Mouse (Mus musculus) liver, embryonic 12.5 days (tissue): ENCODE measurements around the gene Kcnip1. TPM values are rescaled to one million over a fixed set of nuclear protein-coding genes. Genes with fewer than 3 reads are reported as not detected.

Experiments
- ATAC-seq: fragments of 200-750 bp; cut with Nextera tagmentation; 2 replicates; pipeline ENCODE4 v1.8.0; 2017; ENCODE audit warnings: moderate number of reproducible peaks, mild to moderate bottlenecking, moderate library complexity
- H3K27ac ChIP-seq: fragments of 300-500 bp; sonication (generic); 2 replicates; pipeline ENCODE4 v1.5.1; 2016; ENCODE audit warnings: mild to moderate bottlenecking
- H3K27me3 ChIP-seq: fragments of 300-500 bp; sonication (generic); replicated peaks from 2 replicates; pipeline ENCODE4 v1.6.1; 2016; ENCODE audit warnings: mild to moderate bottlenecking, moderate library complexity
- H3K36me3 ChIP-seq: fragments of 300-500 bp; sonication (generic); 2 replicates; pipeline ENCODE4 v1.6.1; 2016; ENCODE audit warnings: mild to moderate bottlenecking, moderate library complexity
- H3K4me1 ChIP-seq: fragments of 300-500 bp; sonication (generic); 2 replicates; pipeline ENCODE4 v1.6.1; 2016
- H3K4me2 ChIP-seq: fragments of 300-500 bp; sonication (generic); 2 replicates; pipeline ENCODE4 v1.6.1; 2016; ENCODE audit warnings: mild to moderate bottlenecking, moderate library complexity
- H3K4me3 ChIP-seq: fragments of 300-500 bp; sonication (generic); 2 replicates; pipeline ENCODE4 v1.5.1; 2016; ENCODE audit warnings: mild to moderate bottlenecking, moderate library complexity
- H3K9ac ChIP-seq: fragments of 300-500 bp; sonication (generic); 2 replicates; pipeline ENCODE4 v1.6.1; 2016; ENCODE audit warnings: mild to moderate bottlenecking, moderate library complexity
- H3K9me3 ChIP-seq: fragments of 300-500 bp; sonication (generic); replicated peaks from 2 replicates; pipeline ENCODE4 v1.6.1; 2016; ENCODE audit warnings: mild to moderate bottlenecking, moderate library complexity
- WGBS: fragments of 180-500 bp; shearing (Covaris S2); methylation state at CpG from one replicate; pipeline ENCODE4 v1.1.7; 2016; ENCODE audit not compliant: insufficient replicate concordance; 5-methylcytosine and 5-hydroxymethylcytosine counted together
- polyA plus RNA-seq: library from polyadenylated mRNA; unstranded; fragments of >200 nt; fragmentation: Nextera tagmentation; extraction: Ambion mirVana; gene quantifications from 2 replicates; pipeline ENCODE4 v1.2.1, GENCODE M21; 2016

The Kcnip1 gene
- polyA plus RNA-seq, 1 experiment from 2014 or later = 0.39 TPM

- H3K9ac ChIP-seq = no peak overlapping the region
- 67% methylated on average over 15 of the region's 15 CpGs for WGBS
- no peak overlapping the region for H3K4me3 ChIP-seq
- H3K9me3 ChIP-seq = no peaks in the 10 kb centered on the region
- no peak overlapping the region for H3K4me2 ChIP-seq
- no peaks in the 10 kb centered on the region for H3K4me1 ChIP-seq
- no peak for ATAC-seq
- no peak overlapping the region for H3K27ac ChIP-seq
- H3K36me3 ChIP-seq = no peaks in the 10 kb centered on the region
- no peaks in the 10 kb centered on the region for H3K27me3 ChIP-seq
Observed at GRCm38 (mm10) chr11:33756624-33757023, 236.3 kb downstream of the Kcnip1 start.

- Histone ChIP-seq H3K9ac (no peak overlapping the region), H3K4me1 (no peaks in the 10 kb centered on the region), H3K36me3 (no peaks in the 10 kb centered on the region), H3K9me3 (no peaks in the 10 kb centered on the region), H3K27me3 (no peaks in the 10 kb centered on the region), H3K4me3 (no peak overlapping the region), H3K27ac (no peak overlapping the region), H3K4me2 (no peak overlapping the region)
- WGBS = 60% methylated on average over 4 of the region's 4 CpGs
- no peak for ATAC-seq
Observed at GRCm38 (mm10) chr11:33752431-33752873, 240.5 kb downstream of the Kcnip1 start.

DNA sequence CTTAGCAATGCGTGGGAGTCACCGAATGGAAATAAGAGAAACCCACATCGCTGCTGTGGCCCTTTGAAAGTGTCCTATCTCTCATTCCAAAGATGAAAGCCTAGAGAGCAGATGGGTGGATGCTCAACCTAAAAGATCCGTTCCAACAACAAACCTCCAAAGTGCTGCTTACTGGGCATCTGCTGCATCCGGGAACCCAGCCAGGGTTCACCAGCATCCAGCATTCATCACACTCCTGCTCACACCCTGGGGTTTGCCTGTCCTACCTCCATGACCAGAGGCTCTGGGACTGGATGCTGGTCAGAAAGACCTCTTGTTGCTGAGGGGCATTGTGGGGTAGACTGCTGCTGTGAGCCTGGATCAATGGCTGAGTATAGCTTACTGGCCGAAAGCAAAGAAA lies 241.4 kb downstream of the Kcnip1 start:
- H3K4me3 ChIP-seq = no peak overlapping the region
- H3K4me2 ChIP-seq = no peak overlapping the region
- no peak overlapping the region for H3K27ac ChIP-seq
- no peaks in the 10 kb centered on the region for H3K27me3 ChIP-seq
- H3K4me1 ChIP-seq = no peaks in the 10 kb centered on the region
- no peak overlapping the region for H3K9ac ChIP-seq
- no peak for ATAC-seq
- H3K9me3 ChIP-seq = no peaks in the 10 kb centered on the region
- no peaks in the 10 kb centered on the region for H3K36me3 ChIP-seq
- WGBS = 69% methylated on average over 6 of the region's 6 CpGs

DNA sequence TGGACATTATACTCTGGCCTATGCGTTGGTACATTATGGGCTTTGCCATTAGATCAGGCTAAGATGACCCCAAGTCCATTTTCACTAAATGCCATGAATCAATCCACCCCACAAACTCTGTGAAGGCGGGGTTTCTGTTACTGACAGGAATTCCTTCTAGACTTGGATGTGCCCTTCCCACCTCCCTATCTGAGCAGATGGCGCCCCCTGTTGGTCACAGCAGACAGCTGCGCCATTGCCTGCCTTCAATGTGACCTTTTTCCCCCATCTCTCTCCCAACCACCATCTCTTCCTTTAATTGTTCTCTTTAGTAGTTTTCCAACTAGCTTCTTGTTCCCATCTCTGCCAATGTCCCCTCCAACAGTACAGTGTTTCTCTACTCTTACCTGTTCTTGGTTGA lies 243.0 kb downstream of the Kcnip1 start:
- no peak for ATAC-seq
- Histone ChIP-seq H3K27me3 (no peaks in the 10 kb centered on the region), H3K27ac (no peak overlapping the region), H3K9me3 (no peaks in the 10 kb centered on the region), H3K4me2 (no peak overlapping the region), H3K36me3 (no peaks in the 10 kb centered on the region), H3K4me1 (no peaks in the 10 kb centered on the region), H3K4me3 (no peak overlapping the region), H3K9ac (no peak overlapping the region)
- WGBS = 65% methylated on average over 4 of the region's 4 CpGs

DNA sequence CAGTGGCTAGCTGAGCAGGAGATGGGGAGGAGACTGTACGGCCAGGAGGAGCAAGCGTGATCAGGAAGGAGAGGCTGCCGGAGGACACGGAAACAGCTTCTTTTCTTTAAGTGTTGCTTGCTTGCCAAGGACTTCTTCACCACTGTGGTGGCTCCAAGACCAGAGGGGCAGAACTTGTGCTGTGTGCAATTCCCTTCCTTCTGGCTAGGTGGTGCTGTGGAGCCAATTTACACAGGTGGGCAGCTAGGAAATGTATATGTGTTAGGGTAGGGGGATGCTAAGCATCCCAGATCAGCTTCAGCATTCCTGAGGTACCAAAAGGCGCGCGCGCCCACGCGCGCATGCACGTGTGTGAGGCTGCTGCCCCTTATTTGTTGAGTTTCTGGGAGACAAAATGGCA lies 243.5 kb downstream of the Kcnip1 start:
- H3K4me3 ChIP-seq = no peak overlapping the region
- H3K4me1 ChIP-seq = no peaks in the 10 kb centered on the region
- no peaks in the 10 kb centered on the region for H3K9me3 ChIP-seq
- H3K27me3 ChIP-seq = no peaks in the 10 kb centered on the region
- no peak overlapping the region for H3K9ac ChIP-seq
- H3K4me2 ChIP-seq = no peak overlapping the region
- no peak overlapping the region for H3K27ac ChIP-seq
- ATAC-seq = no peak
- 81% methylated on average over 12 of the region's 12 CpGs for WGBS
- H3K36me3 ChIP-seq = no peaks in the 10 kb centered on the region

DNA sequence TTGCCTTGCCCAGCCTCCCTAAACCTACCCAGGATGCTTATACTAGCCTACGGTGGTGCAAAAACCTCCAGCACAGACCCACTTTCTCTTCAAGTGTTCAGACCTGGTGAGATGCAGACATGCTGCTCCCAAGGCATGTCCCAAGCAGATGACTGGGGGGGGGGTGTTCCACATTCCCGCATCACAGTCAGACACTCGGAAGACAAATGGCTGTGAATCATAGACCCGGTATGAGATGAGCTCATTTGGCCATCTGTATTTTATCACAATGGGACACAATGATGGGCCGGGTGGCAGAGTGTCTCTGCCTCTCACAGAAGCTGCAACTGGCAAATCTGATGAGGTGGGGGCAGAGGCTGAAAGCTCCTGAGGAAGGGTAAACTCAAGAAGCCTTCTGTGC lies 244.2 kb downstream of the Kcnip1 start:
- WGBS = 68% methylated on average over 5 of the region's 5 CpGs

GRCm38 (mm10) chr11:33747402-33747955 lies 245.5 kb downstream of the Kcnip1 start:
- no peaks in the 10 kb centered on the region for H3K4me1 ChIP-seq
- no peak overlapping the region for H3K4me2 ChIP-seq
- H3K36me3 ChIP-seq = no peaks in the 10 kb centered on the region
- no peak overlapping the region for H3K27ac ChIP-seq
- no peak for ATAC-seq
- H3K27me3 ChIP-seq = no peaks in the 10 kb centered on the region
- WGBS = 56% methylated on average over 5 of the region's 5 CpGs
- no peaks in the 10 kb centered on the region for H3K9me3 ChIP-seq
- H3K4me3 ChIP-seq = no peak overlapping the region
- H3K9ac ChIP-seq = no peak overlapping the region

More for the DNA sequence above, 244.2 kb downstream of the Kcnip1 start:
- no peak overlapping the region for H3K4me2 ChIP-seq
- no peak overlapping the region for H3K27ac ChIP-seq
- H3K4me3 ChIP-seq = no peak overlapping the region
- H3K9ac ChIP-seq = no peak overlapping the region
- no peaks in the 10 kb centered on the region for H3K36me3 ChIP-seq
- no peak for ATAC-seq
- H3K27me3 ChIP-seq = no peaks in the 10 kb centered on the region
- no peaks in the 10 kb centered on the region for H3K4me1 ChIP-seq
- H3K9me3 ChIP-seq = no peaks in the 10 kb centered on the region

DNA sequence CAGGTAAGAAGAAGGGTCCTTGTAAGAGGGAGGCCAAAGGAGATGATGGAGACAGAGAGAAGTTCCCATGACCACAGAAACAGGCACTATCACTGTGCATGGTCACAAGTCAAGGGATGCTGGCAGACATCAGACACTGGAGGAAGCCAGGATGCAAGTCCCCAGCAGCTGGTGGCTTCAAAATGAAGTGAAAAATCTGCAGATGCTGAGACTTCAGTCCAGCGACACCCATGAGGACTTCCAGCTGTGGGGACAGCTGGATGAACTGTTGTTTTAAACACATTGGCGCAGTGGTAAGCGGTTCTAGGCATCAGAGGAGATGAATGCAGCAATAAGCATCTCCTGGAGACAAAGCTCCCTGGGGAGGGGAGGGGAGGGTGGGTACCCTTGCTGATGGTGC lies 246.6 kb downstream of the Kcnip1 start:
- Histone ChIP-seq H3K9ac (no peak overlapping the region), H3K27ac (no peak overlapping the region), H3K36me3 (no peaks in the 10 kb centered on the region), H3K27me3 (no peaks in the 10 kb centered on the region), H3K9me3 (no peaks in the 10 kb centered on the region), H3K4me2 (no peak overlapping the region), H3K4me3 (no peak overlapping the region), H3K4me1 (no peaks in the 10 kb centered on the region)
- no peak for ATAC-seq
- WGBS = 75% methylated on average over 3 of the region's 3 CpGs

GRCm38 (mm10) chr11:33745821-33746329 lies 247.1 kb downstream of the Kcnip1 start:
- no peak overlapping the region for H3K4me2 ChIP-seq
- ATAC-seq = no peak
- WGBS = 71% methylated on average over 3 of the region's 3 CpGs

DNA sequence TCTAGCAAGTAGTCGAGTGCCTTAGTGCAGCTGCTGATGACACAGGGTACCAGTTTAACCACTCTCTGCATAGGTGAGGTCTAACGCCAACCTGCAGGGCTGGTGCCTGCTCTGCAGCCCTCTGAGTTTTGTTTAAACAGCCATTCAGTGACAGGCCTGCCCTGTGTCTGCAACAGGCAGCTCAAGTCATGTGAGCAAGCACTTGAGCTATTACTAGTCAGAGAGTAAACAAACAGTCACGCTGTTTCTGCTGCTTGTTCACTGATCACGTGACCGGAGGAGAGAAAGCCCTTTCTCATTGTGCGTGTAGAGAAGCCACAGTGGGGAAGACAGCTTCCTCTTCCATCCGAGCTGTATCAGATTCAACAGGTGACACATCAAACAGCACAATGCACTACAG lies 248.5 kb downstream of the Kcnip1 start:
- Histone ChIP-seq H3K9me3 (no peaks in the 10 kb centered on the region), H3K27ac (no peak overlapping the region)
- 35% methylated on average over 7 of the region's 7 CpGs for WGBS

More at GRCm38 (mm10) chr11:33745821-33746329, 247.1 kb downstream of the Kcnip1 start:
- H3K4me1 ChIP-seq = no peaks in the 10 kb centered on the region
- no peak overlapping the region for H3K9ac ChIP-seq
- H3K27ac ChIP-seq = no peak overlapping the region
- no peaks in the 10 kb centered on the region for H3K36me3 ChIP-seq
- H3K4me3 ChIP-seq = no peak overlapping the region
- H3K9me3 ChIP-seq = no peaks in the 10 kb centered on the region
- no peaks in the 10 kb centered on the region for H3K27me3 ChIP-seq

GRCm38 (mm10) chr11:33740187-33740586 lies 252.8 kb downstream of the Kcnip1 start:
- H3K9me3 ChIP-seq = no peaks in the 10 kb centered on the region
- H3K36me3 ChIP-seq = no peaks in the 10 kb centered on the region
- whole genome bisulfite sequencing = 55% methylated on average over 3 of the region's 3 CpGs
- H3K9ac ChIP-seq = no peak overlapping the region
- no peak for ATAC-seq
- no peak overlapping the region for H3K4me2 ChIP-seq
- H3K4me3 ChIP-seq = no peak overlapping the region
- no peaks in the 10 kb centered on the region for H3K27me3 ChIP-seq
- H3K4me1 ChIP-seq = no peaks in the 10 kb centered on the region
- H3K27ac ChIP-seq = no peak overlapping the region

More for the DNA sequence above, 248.5 kb downstream of the Kcnip1 start:
- Histone ChIP-seq H3K36me3 (no peaks in the 10 kb centered on the region), H3K4me2 (no peak overlapping the region), H3K4me3 (no peak overlapping the region), H3K27me3 (no peaks in the 10 kb centered on the region), H3K9ac (no peak overlapping the region), H3K4me1 (no peaks in the 10 kb centered on the region)
- ATAC-seq = no peak

GRCm38 (mm10) chr11:33736426-33736825 lies 256.5 kb downstream of the Kcnip1 start:
- H3K27me3 ChIP-seq = peaks cover 8% of the 10 kb centered on the region; the same call in 1 of the 2 replicates
- no peaks in the 10 kb centered on the region for H3K36me3 ChIP-seq
- ATAC-seq = no peak
- no peaks in the 10 kb centered on the region for H3K9me3 ChIP-seq
- H3K4me3 ChIP-seq = no peak overlapping the region
- H3K4me1 ChIP-seq = no peaks in the 10 kb centered on the region
- H3K27ac ChIP-seq = no peak overlapping the region
- H3K4me2 ChIP-seq = no peak overlapping the region
- H3K9ac ChIP-seq = no peak overlapping the region
- 55% methylated on average over 10 of the region's 10 CpGs for WGBS

DNA sequence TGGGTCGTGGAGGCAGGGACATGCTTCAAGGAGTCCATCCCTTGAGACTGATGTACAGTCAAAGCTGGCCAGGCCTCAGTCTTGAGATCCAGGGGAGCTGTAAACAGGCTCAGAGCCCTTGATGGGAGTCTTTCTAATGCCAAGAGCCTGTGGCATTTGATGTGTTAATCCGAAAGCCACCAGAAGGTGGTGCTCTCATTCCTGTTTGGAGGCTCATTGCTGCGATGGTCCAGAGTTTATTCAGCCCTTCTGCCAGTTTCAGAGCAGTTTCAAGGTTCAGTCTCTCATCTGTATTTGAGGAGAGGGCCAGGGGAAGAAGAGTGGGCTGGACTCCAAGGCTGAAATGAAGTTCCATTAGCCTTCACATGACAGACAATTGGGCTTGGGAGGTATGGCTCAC lies 259.7 kb downstream of the Kcnip1 start:
- no peak for ATAC-seq
- Histone ChIP-seq H3K27me3 (peaks cover 13% of the 10 kb centered on the region; the same call in 1 of the 2 replicates), H3K4me1 (no peaks in the 10 kb centered on the region), H3K4me3 (no peak overlapping the region), H3K9me3 (no peaks in the 10 kb centered on the region), H3K36me3 (no peaks in the 10 kb centered on the region), H3K4me2 (no peak overlapping the region), H3K9ac (no peak overlapping the region), H3K27ac (no peak overlapping the region)
- 6% methylated on average over 3 of the region's 3 CpGs for WGBS
